Mouse (Mus musculus): ENCODE data around the gene Ndufv1.
"Not testable (repeated sequence)": the region's sequence is repeated elsewhere in the genome, so short reads cannot be mapped to it uniquely, and the experiment has no call there.

Ndufv1 gene

DNA sequence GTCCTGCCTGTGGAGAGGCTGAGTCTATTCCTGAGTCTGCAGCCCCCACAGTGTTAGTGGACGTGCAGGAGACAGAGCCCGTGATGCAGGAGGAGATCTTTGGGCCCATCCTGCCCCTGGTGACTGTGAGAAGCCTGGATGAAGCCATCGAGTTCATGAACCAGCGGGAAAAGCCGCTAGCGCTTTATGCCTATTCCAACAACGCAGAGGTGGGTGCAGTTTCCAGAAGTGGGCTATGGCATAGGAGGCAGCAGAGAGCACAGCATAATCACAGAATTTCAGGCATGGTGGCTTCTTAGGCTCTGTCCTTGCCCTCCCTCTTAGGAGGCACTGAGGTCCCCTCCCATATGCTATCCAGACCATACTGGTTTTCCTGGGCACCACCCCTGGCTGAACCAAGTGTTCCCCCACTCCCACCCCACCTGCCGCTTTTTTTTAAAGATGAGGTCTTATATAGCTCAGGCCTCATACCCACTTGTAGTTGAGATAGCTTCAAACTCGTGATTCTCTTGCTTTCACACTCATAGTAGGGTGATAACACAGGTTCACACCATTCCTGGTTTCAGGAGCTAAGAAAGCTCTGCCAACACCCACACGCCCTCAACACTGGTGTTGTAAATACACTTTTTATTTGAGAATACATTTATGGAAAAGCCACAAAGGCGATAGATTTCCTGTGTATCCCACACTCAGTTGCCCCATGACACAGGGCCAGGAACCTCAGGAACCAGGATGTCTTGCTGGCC is 46.1 kb downstream of the Ndufv1 start:
- DNase-seq = peak; percentile 53

DNA sequence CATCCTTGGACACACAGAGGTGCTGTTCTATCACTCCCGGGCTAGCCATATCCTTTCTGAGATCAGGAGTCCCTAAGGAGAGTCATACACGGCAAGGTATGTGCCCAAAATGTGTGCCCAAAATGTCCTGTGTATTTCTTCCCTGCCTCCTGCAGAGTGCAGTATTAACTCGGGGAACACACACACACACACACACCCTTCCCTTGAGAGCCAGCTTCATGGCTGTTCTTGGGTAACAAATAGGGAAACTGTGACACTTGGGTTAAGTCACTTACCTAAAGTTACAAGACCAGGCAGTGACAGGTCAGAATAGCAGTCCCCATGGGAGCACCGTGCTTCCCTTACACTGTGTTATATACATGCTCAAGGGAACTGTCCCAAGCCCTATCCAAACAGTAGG is 48.6 kb downstream of the Ndufv1 start:
- no peak for DNase-seq

DNA sequence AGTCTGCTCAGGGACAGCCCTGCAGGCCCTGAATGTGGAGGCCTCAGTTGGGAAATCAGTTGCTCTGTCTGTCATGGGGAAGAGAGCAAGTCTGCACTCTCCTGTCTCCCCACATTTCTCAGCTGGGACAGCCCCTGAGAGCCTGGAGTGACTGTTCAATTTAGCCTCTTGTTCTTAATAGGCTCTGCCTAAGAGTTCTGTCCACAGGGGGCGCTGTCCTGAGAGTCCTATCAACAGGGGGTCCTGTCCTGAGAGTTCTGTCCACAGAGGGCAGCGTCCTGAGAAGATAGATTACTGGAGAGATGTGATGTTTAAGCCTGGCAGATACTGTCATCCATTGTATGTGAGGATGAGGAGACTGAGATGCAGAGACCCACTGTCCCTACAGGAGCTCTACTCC is 50.1 kb downstream of the Ndufv1 start:
- peak; percentile 46 for DNase-seq

DNA sequence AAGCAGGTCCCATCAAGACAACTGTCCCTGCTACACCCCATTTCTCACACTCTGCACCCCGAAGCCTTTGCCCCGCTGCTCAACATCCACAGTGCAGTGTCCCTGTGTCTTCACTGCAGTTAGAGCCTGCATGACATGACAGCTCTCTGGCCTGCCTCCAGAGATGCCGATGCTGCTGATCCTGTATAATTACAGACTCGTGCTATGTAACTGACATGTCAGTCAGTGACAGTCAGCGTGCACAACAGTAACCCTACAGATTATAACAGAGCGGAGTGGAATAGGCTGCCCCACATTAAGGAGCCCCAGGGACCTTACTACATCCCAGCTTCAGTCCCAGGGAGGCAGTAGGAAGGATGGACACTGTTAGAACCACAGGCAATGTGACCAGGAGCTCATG is 50.8 kb downstream of the Ndufv1 start:
- DNase-seq = not testable (repeated sequence)

DNA sequence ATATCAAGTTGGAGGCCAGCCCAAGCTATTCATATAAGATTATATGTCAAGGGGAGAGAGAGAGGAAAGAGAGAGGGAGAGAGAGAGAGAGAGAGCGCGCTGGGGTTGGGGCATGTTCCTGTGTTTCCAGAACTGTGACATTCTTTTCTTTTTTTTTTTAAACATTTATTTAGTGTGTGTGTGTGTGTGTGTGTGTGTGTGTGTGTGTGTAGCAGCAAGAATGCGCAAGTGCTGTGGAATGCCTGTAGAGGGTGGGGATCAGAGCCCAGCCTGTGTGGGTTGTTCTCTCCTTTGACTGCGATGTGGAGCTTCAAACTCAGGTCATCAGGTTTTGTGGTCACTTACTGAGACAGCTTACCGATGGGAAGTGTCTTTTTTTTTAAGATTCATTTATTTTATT is 52.4 kb downstream of the Ndufv1 start:
- DNase-seq = no peak

DNA sequence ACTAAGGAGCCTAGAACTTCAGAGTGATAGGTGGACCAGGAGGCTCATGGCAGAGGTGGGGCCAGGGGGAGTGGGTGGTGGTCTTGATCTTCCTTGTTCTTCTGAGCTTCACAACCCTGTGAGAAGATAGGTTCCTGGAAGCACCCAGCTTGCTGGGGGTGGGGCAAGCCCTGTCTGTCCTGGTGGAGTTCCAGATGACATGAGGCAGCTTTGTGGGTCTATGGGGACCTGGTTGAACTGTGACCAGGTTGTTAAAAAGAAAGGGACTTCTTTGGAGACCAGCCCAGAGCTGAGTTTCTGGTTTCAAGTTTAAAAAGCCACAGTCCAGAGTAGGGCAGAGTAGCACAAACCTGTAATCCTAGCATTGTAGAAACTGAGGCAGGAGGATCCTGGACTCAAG is 53.6 kb downstream of the Ndufv1 start:
- DNase-seq = no peak

DNA sequence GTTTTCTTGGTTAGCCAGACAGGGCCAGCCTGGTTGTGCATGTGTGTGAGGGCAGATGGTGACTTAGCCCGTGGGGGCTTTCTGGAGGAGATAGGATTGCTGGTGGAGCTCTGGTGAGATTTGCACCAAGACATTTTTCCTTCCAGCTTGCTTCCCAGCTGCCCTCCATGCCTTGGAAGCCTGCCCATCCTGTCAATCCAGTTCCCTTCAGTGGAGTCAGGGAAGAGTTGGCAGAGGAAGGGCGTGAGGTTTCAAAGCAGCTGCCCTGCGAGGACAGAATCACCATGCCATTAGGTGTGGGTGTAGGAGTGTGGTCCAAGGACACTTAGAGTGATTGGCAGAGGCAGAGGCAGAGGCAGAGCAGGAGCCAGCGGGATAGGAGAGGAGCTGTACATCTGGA is 54.1 kb downstream of the Ndufv1 start, which contains the start of gene Aldh3b3:
Gene Aldh3b3, plus strand, starts transcription at position 176 of the 400 bp plus-strand sequence.
- no peak for DNase-seq

Measured in retina, postnatal 1 day (tissue).